Mouse (Mus musculus): ENCODE results near the gene Rabl6. TPM values are rescaled to one million over a fixed set of nuclear protein-coding genes. Genes with fewer than 3 reads are reported as not detected.

Rabl6 gene
- total RNA-seq, 2 experiments from 2014 or later, result 61.8 to 66.1 TPM

DNA sequence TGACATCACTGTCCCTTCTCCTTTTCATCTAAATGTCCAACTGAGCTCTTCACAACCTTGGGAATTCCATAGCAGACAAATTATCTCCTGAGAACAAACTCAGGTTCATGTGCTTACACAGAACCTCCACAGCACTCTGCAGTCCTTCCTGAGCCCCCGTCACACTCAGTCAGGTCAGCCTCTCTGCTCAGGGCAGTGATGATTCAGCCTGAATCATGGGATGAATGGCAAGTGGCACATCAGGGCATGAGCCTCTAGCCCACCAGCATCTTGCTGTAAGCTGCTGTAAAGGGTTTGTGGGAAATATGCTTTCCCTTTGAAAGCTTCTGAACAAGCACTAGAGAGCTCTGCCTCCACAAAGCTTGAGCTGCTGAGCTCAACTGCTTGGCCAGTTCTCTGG is 9.6 kb downstream of the Rabl6 start:
- DNase-seq (ENCODE audit: low spot score), result no peak

DNA sequence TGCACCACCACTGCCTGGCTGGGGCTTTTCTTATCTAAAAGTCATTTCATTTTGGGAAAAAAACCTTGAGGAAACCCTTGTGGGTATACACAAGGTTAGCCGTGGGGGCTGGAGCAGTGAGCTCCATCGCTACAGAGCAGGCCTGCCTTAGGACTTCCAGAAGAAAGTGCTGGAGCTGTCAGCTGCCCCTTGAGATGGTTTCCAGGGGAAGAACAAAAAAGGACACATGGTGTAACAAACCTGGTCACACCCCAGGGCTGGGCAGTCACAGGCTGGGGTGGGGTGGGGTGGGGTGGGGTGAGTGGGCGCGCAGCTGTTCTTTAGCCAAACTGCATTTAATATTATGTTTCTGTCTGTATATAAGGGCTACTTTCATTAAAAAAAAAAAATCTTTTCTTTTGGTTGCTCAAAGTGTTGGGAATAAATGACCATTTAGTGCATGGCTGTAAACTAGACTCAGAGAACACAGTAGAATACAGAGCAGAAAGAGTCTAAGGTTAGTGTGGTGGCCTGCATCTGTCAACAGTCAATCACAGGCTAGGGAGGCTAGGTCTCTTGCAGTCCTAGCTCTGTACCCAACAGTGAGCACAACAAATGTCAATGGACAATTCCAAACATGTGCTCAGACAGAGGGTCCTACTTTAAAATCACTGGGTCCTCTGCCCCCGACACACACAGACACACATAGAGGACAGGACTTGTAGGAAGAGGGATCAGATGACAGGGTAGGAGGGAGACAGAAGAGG is 11.4 kb downstream of the Rabl6 start:
- intact Hi-C loops (cut with DNase I), result no loop called here
- DNase-seq (ENCODE audit: low spot score), result no peak

More for the DNA sequence above, 9.6 kb downstream of the Rabl6 start:
- intact Hi-C loops (cut with DNase I), result no loop called here

- no peak for DNase-seq (ENCODE audit: low spot score)
- intact Hi-C loops (cut with DNase I), result no loop called here
These were observed 16.5 kb downstream of the Rabl6 start for GRCm38 (mm10) chr2:25591863-25592262.

DNA sequence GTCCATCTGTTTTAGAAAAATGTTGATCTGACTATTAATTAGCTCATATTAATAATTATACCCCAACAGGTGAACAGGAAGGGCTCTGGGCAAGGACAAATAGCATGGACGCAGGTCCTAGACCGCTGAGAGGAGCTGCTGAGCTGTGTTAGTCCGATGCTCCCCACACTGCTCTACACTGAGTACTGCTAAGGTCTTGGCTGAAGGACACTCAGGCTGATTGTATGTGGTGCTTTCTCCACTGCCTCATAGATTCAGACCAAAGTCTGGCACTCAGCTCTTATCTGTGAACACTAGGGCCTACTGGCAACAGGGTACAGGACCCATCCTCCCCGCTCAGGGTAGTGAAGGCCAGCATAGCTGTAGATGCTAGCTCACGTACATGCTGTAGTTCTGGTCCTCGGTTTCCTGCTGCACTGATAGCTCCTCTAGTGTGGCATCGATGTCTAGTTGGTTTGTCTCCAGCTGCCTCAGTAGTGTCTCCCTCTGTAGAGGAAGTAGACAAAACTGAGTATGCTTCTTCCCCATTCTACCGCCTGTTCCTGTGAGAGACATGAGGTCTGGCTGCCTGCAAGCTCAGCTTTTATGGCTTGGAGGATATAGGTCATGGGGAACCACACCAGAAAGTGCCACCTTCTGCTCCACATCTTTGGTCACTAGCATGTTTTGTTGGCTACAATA is 20.0 kb downstream of the Rabl6 start:
- no peak for DNase-seq (ENCODE audit: low spot score)
- intact Hi-C loops (cut with DNase I), result no loop called here

- no peak for DNase-seq (ENCODE audit: low spot score)
- intact Hi-C loops (cut with DNase I), result no loop called here
These were observed 21.0 kb downstream of the Rabl6 start for GRCm38 (mm10) chr2:25587290-25587689.

DNA sequence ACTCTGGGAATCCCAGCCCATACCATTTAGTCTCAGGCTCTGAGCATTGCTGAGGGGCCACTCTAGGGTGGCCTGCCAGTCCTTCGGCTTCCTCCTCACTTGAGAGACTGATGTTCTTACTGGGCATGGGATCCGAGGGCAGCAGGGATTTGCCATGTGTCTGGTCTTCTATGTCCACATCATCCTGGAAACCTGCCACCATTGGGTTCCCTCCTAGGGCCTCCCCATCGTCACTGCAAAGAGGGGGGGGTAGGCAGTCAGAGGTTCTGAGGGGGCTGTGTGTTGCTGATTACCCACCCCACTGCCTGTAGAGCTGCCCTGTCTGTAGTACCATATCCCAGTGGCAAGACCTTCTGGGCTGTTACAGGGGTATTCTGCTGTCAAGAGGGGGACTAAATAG is 22.7 kb downstream of the Rabl6 start:
- no peak for DNase-seq (ENCODE audit: low spot score)
- intact Hi-C loops (cut with DNase I), result no loop called here

DNA sequence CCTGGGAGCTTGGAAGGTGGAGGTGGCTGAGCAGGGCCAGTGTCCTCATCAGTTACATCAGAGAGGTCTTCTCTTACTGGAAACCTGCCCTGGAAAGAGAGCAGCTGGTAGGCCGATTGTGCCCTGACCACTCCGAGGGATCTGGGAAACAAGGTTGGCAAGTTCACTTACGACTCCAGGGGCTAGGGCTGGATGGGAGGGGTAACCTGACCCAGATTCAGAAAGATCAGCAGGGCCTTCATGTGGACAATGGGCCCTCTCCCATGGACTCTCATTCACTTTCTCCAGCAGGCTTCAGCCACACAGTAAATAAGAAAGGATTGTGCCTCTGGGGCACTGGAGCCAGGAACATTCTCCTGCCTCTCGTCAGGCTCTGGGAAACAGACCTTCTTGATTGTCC is 23.5 kb downstream of the Rabl6 start:
- no peak for DNase-seq (ENCODE audit: low spot score)
- intact Hi-C loops (cut with DNase I), result no loop called here

- DNase-seq (ENCODE audit: low spot score), result no peak
- intact Hi-C loops (cut with DNase I), result no loop called here
These were observed 24.2 kb downstream of the Rabl6 start for GRCm38 (mm10) chr2:25584152-25584551.

DNA sequence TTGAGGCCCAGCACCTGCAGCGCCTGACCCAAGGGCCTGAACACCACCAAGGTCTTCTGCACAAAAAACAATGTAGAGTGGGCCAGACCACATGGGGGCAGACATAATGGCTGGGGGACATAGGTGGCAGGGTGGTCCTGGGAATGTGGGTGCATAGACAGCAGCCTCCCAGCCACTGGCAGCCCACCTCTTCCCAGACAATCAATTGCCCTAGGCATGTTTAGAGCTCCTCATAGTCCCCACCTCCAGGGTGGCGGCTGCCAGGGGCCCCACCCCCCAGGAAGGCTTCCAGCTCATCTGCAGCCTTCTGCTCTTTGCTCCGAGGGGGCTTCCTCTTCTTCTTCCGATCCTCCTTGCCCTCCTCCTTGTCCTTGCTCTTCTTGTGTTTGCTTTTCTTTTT is 24.8 kb downstream of the Rabl6 start:
- intact Hi-C loops (cut with DNase I), result no loop called here

GRCm38 (mm10) chr2:25583120-25583481 is 25.2 kb downstream of the Rabl6 start:
- DNase-seq (ENCODE audit: low spot score), result no peak

More for the DNA sequence above, 24.8 kb downstream of the Rabl6 start:
- DNase-seq (ENCODE audit: low spot score), result no peak

DNA sequence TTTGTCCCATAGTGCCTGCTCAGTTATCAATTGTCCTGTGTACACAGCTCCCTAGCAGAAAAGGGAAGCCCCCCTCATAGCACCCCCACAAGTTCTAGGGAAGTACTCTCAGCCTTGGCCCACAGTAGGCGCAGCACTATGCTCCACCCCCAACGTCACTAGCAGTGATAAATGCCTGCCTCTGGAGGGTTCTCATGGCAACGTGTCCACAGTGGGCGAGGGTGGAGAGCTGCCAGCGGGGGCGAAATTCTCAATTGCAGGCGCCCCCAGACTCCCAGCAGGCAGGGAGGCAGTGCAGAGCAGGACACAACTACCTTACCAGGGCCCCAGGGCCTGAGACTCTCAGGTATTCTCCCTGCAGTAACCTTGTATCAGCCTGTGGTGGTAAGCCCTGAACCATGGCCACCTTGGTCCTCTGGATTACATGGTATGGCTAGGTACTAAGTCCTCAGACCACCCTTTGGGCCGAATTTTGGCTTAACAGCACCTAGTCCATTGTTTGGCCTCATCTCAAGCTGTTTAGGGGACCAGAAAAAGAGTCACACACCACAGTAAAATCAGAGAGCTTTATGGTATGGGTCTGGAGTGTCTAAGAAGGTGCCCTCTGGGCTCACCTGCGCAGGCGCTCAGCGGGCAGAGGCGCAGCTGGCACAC is 25.7 kb downstream of the Rabl6 start:
- DNase-seq (ENCODE audit: low spot score), result no peak
- intact Hi-C loops (cut with DNase I), result no loop called here

More at GRCm38 (mm10) chr2:25583120-25583481, 25.2 kb downstream of the Rabl6 start:
- intact Hi-C loops (cut with DNase I), result no loop called here

- intact Hi-C loops (cut with DNase I), result no loop called here
These were observed 26.4 kb downstream of the Rabl6 start for GRCm38 (mm10) chr2:25581901-25582301.

GRCm38 (mm10) chr2:25581294-25581864 is 26.9 kb downstream of the Rabl6 start, which contains the start of gene Ajm1:
Gene Ajm1 (minus strand): TSS chr2:25581757.
- peak; percentile 34 for DNase-seq (ENCODE audit: low spot score)
- intact Hi-C loops (cut with DNase I), result no loop called here

More at GRCm38 (mm10) chr2:25581901-25582301, 26.4 kb downstream of the Rabl6 start:
- DNase-seq (ENCODE audit: low spot score), result no peak

- intact Hi-C loops (cut with DNase I), result no loop called here
- no peak for DNase-seq (ENCODE audit: low spot score)
These were observed 27.7 kb downstream of the Rabl6 start for GRCm38 (mm10) chr2:25580621-25581101.

GRCm38 (mm10) chr2:25579737-25580460 is 28.4 kb downstream of the Rabl6 start:
- DNase-seq (ENCODE audit: low spot score), result no peak
- intact Hi-C loops (cut with DNase I), result no loop called here

- intact Hi-C loops (cut with DNase I), result no loop called here
- no peak for DNase-seq (ENCODE audit: low spot score)
These were observed 29.3 kb downstream of the Rabl6 start for GRCm38 (mm10) chr2:25578796-25579736.

DNA sequence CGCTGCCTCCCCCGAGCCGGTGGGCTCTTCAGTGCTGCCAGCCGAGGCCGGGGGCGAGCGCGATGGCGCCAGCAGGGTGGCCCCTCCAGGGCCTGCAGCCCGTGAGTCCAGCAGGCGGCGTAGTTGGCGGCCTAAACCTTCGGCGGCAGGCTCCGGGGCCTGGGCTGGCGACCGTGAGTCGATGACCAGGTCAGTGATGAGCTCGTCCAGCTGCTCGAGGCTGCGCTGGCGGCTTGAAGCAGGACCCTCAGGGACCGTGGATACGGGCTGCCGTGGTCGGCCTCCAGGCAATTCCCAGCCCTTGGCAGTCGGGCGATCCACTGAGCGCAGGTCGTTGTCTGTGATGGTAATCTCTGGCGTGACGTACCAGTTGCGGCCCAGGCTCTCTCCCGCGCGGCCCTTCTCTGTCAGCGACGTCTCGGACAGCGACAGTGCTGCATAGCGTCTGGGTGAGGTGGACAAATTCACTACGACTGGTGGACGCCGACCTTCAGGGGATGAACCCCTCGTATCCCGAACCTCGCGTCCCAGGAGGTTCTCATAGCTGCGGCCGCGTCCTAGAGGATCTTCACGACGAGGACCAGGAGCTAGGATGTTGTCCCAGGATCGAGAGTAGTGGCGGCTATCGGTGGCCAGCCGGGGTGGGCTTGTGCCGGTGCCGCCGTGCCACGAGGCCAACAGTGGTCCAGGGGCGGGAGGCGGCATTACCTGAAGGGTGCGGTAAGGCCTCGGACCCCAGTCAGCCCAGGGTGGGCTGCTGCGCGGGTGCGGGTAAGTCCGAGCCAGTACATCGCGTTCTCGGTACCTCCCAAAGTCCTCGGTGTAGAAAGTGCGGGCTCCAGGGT is 30.1 kb downstream of the Rabl6 start:
- DNase-seq (ENCODE audit: low spot score), result no peak
- intact Hi-C loops (cut with DNase I), result no loop called here

Data from heart, postnatal 25 days (tissue).